Mouse (Mus musculus) ES-E14 (cell line): ENCODE data around the gene Unc45b.
"Not testable (repeated sequence)": the region's sequence is repeated elsewhere in the genome, so short reads cannot be mapped to it uniquely, and the experiment has no call there.

Source experiments
- CHD2 ChIP-seq: IDR thresholded peaks from 2 replicates; pipeline ENCODE4 v1.6.1; 2014; ENCODE audit warnings: mild to moderate bottlenecking, low read depth, low read length, inconsistent platforms
- ZC3H11A ChIP-seq: IDR thresholded peaks from 2 replicates; pipeline ENCODE4 v1.6.1; 2012; ENCODE audit warnings: low read depth, mild to moderate bottlenecking, inconsistent platforms, low read length, borderline replicate concordance
- ZNF384 ChIP-seq: IDR thresholded peaks from 2 replicates; pipeline ENCODE4 v1.6.1; 2012; ENCODE audit warnings: low read depth, low read length, inconsistent platforms

- TF ChIP-seq ZNF384, ZC3H11A, CHD2: not testable (repeated sequence)
Observed at GRCm38 (mm10) chr11:82931671-82932450, 21.5 kb downstream of the Unc45b start.
